Mouse (Mus musculus): ENCODE data around the gene Gabpb1. TPM values are rescaled to one million over a fixed set of nuclear protein-coding genes. Genes with fewer than 3 reads are reported as not detected.

The Gabpb1 gene
- polyA plus RNA-seq, 1 experiment = 0.83 TPM

DNA sequence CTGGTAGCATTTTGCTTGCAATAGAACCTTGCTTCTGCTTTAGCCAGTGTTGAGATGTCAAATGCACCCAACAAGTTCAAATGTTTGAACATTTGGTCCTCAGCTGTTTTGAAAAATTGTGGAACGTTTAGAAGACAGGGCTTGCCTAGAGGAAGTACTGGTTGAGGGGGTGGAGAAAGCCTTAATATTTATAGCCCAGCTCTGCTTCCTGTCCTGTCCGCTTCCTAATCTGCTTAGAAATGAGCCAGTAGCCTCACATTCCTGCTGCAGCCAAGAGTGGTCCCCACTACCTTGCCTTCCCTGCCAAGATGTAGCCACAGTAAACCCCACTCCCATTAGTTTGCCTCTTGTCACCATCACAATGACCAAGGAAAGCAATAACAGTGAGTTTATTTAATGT is 6.2 kb upstream of the Gabpb1 start:
- TF ChIP-seq GATA1 (IDR thresholded peaks at IDR 0.05; ENCODE audit: low read length) (no peak), TAL1 (IDR thresholded peaks at IDR 0.05; ENCODE audit: low read length) (no peak)
- no peak overlapping the region for H3K4me3 ChIP-seq (replicated peaks)

GRCm38 (mm10) chr2:126677366-126677765 is 1.2 kb upstream of the Gabpb1 start:
- Histone ChIP-seq H3K27me3 (ENCODE audit: control insufficient read depth) (no peaks in the 10 kb centered on the region), H3K4me3 (replicated peaks) (no peak overlapping the region), H3K9me3 (ENCODE audit: control insufficient read depth, low read length) (no peaks in the 10 kb centered on the region), H3K4me1 (ENCODE audit: control insufficient read depth) (peaks cover 36% of the 10 kb centered on the region), H3K36me3 (ENCODE audit: control insufficient read depth) (peaks cover 2% of the 10 kb centered on the region)
- no peak for TF ChIP-seq TAL1 (IDR thresholded peaks at IDR 0.05; ENCODE audit: low read length)
- no peak for TF ChIP-seq GATA1 (IDR thresholded peaks at IDR 0.05; ENCODE audit: low read length)

More for the DNA sequence above, 6.2 kb upstream of the Gabpb1 start:
- H3K36me3 ChIP-seq (ENCODE audit: control insufficient read depth) = peaks cover 13% of the 10 kb centered on the region
- no peaks in the 10 kb centered on the region for H3K9me3 ChIP-seq (ENCODE audit: control insufficient read depth, low read length)
- no peaks in the 10 kb centered on the region for H3K27me3 ChIP-seq (ENCODE audit: control insufficient read depth)
- H3K4me1 ChIP-seq (ENCODE audit: control insufficient read depth) = peaks cover 2% of the 10 kb centered on the region; the same call in 1 of the 2 replicates

DNA sequence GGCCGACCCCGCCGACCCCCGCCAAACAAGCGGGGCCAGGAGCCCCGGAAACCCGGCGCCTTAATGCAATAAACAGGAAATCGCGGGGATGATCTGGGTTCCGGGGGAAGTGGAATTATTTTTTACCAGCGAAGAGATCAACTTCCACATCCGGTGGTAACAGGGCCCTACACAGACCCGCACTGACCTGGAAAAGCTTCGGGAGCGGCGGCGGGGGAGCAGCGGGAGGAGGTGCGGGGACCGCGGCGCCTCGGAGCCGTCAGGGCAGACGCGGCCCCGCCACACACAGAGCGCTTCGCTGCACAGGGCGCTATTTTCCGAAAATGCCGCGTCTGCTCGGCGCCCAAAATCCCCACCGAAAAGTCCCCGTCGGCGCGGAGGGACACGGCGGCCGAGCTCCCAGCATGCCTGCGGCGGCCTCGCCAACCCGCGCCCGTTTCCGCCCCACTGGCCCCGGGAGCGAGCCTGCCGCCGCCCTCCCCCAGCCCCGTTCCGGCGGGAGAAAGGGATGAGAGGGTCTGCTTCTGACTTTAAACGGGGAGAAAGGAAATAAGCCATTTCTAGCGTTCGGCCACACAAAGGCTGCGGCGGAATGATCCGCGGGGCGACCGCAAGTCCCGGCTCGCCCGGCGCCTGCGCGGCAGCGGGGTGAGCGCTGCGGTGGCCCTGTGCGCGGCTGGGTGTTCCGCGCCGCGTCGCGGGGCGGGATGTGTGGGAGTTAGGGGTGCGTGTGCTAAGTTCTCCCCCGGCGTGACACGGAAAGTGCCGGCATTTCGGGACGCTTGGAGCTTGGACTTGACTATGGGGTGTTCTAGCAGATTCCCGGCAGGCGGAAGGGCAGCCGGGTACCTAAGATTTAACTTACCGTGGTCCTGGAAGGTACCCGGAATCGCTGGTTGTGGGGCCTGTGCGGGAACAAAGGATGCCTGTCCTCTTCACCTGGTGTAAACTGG is 692 bp downstream of the Gabpb1 start:
- TF ChIP-seq TAL1 (IDR thresholded peaks at IDR 0.05; ENCODE audit: low read length) = no peak
- no peak for TF ChIP-seq GATA1 (IDR thresholded peaks at IDR 0.05; ENCODE audit: low read length)
- Histone ChIP-seq H3K9me3 (ENCODE audit: control insufficient read depth, low read length) (no peaks in the 10 kb centered on the region), H3K27me3 (ENCODE audit: control insufficient read depth) (no peaks in the 10 kb centered on the region), H3K36me3 (ENCODE audit: control insufficient read depth) (no peaks in the 10 kb centered on the region; the same call in none of the 2 replicates), H3K4me1 (ENCODE audit: control insufficient read depth) (peaks cover 42% of the 10 kb centered on the region), H3K4me3 (replicated peaks) (peak overlapping the region; percentile 95)

GRCm38 (mm10) chr2:126674441-126675168 is 1.5 kb downstream of the Gabpb1 start:
- Histone ChIP-seq H3K4me3 (replicated peaks) (peak overlapping the region; percentile 95), H3K27me3 (ENCODE audit: control insufficient read depth) (no peaks in the 10 kb centered on the region)
- no peak for TF ChIP-seq TAL1 (IDR thresholded peaks at IDR 0.05; ENCODE audit: low read length)
- TF ChIP-seq GATA1 (IDR thresholded peaks at IDR 0.05; ENCODE audit: low read length) = no peak

DNA sequence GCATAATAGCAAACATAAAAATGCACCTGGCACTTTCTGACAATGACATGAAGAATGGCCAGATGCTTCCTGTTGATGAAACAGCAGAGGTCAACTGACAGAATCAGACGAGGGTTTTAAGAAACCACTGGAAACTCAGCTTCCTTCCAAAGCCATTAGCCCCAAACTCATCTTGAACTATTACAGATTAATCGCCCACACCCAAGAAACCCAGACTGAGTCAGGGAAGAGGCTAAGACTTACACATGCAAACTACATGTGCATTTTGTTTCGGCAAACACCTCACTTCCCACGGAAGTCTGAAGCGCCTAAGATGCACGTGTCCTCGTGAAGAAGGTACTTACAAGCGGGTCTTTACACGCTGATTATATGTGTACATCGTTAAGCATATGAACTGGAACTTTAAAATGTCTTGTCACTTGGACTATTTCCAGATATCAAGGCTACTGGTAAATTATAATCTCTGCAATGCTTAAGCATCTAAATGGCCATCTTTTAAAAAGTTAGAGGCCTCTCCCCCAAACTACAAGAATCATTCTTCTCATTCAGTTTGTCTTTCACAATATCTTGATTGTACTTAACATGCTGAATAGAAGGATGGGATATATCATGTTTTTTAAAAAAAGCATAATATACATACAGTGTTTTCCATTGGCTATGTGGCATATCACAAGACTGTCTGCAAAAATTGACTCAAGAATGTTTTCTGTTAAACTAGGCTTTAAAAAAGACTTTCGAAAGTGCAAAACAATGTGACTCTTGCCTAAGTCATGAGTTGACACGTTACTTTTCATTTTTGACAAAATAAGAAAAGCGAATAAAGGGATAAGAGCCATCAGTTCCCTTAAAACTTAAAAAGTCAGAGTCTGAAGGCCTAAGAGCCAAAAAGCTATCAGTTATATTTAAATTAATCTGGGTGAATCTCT is 2.6 kb downstream of the Gabpb1 start:
- H3K9me3 ChIP-seq (ENCODE audit: control insufficient read depth, low read length) = no peaks in the 10 kb centered on the region
- H3K4me1 ChIP-seq (ENCODE audit: control insufficient read depth) = peaks cover 42% of the 10 kb centered on the region
- no peak for TF ChIP-seq GATA1 (IDR thresholded peaks at IDR 0.05; ENCODE audit: low read length)
- no peak for TF ChIP-seq TAL1 (IDR thresholded peaks at IDR 0.05; ENCODE audit: low read length)
- peak overlapping the region; percentile 95 for H3K4me3 ChIP-seq (replicated peaks)
- H3K27me3 ChIP-seq (ENCODE audit: control insufficient read depth) = no peaks in the 10 kb centered on the region
- H3K36me3 ChIP-seq (ENCODE audit: control insufficient read depth) = no peaks in the 10 kb centered on the region; the same call in none of the 2 replicates

More at GRCm38 (mm10) chr2:126674441-126675168, 1.5 kb downstream of the Gabpb1 start:
- peaks cover 42% of the 10 kb centered on the region for H3K4me1 ChIP-seq (ENCODE audit: control insufficient read depth)
- no peaks in the 10 kb centered on the region for H3K9me3 ChIP-seq (ENCODE audit: control insufficient read depth, low read length)
- no peaks in the 10 kb centered on the region; the same call in none of the 2 replicates for H3K36me3 ChIP-seq (ENCODE audit: control insufficient read depth)

DNA sequence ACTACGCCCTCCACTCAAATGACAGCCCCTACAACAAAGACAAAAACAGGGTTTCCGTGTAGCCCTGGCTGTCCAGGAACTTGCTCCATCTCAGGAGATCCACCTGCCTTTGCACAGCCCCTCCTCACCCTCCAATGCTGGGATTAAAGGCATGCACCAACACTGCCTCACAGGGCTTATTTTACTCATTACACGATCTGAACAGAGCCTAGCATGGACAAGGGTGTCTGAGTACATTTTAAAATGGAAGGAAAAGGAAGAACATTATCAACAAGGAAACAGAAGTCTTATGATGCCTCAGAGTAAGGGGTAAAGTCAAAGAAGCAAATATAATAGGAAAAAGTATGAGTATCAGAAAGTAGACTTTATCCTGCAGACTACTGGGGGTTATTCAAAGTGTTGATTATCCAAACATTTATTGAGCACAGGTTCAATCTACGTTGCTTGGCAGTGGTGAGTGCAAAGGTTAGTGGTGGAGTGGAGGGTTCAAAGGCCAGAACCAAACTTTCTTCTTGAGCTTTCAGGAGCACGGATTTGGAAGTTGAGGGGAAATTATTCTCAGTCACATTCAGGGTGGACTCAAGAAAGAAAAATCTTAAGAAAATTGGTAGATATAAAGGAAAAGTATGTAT is 7.4 kb downstream of the Gabpb1 start:
- no peaks in the 10 kb centered on the region for H3K9me3 ChIP-seq (ENCODE audit: control insufficient read depth, low read length)
- H3K27me3 ChIP-seq (ENCODE audit: control insufficient read depth) = no peaks in the 10 kb centered on the region
- TF ChIP-seq GATA1 (IDR thresholded peaks at IDR 0.05; ENCODE audit: low read length) = no peak
- TF ChIP-seq TAL1 (IDR thresholded peaks at IDR 0.05; ENCODE audit: low read length) = no peak
- H3K4me1 ChIP-seq (ENCODE audit: control insufficient read depth) = peaks cover 24% of the 10 kb centered on the region
- no peak overlapping the region for H3K4me3 ChIP-seq (replicated peaks)
- peaks cover 3% of the 10 kb centered on the region for H3K36me3 ChIP-seq (ENCODE audit: control insufficient read depth)

GRCm38 (mm10) chr2:126665984-126666383 is 10.2 kb downstream of the Gabpb1 start:
- no peaks in the 10 kb centered on the region for H3K9me3 ChIP-seq (ENCODE audit: control insufficient read depth, low read length)
- TF ChIP-seq TAL1 (IDR thresholded peaks at IDR 0.05; ENCODE audit: low read length) (no peak), GATA1 (IDR thresholded peaks at IDR 0.05; ENCODE audit: low read length) (no peak)
- H3K4me1 ChIP-seq (ENCODE audit: control insufficient read depth) = peaks cover 5% of the 10 kb centered on the region
- H3K4me3 ChIP-seq (replicated peaks) = no peak overlapping the region
- no peaks in the 10 kb centered on the region for H3K27me3 ChIP-seq (ENCODE audit: control insufficient read depth)
- peaks cover 3% of the 10 kb centered on the region for H3K36me3 ChIP-seq (ENCODE audit: control insufficient read depth)

- no peak for TF ChIP-seq GATA1 (IDR thresholded peaks at IDR 0.05; ENCODE audit: low read length)
- TF ChIP-seq TAL1 (IDR thresholded peaks at IDR 0.05; ENCODE audit: low read length) = no peak
Measured at GRCm38 (mm10) chr2:126663481-126663880, 12.7 kb downstream of the Gabpb1 start.

More at GRCm38 (mm10) chr2:126663481-126663880, 12.7 kb downstream of the Gabpb1 start:
- H3K9me3 ChIP-seq (ENCODE audit: control insufficient read depth, low read length) = no peaks in the 10 kb centered on the region
- no peaks in the 10 kb centered on the region for H3K27me3 ChIP-seq (ENCODE audit: control insufficient read depth)
- no peak overlapping the region for H3K4me3 ChIP-seq (replicated peaks)
- H3K36me3 ChIP-seq (ENCODE audit: control insufficient read depth) = peaks cover 3% of the 10 kb centered on the region
- peaks cover 4% of the 10 kb centered on the region for H3K4me1 ChIP-seq (ENCODE audit: control insufficient read depth)

All from erythroblast, embryonic 14.5 days (primary cell).